Mouse (Mus musculus): ENCODE data around the gene Defa17.
"Not testable (repeated sequence)": the region's sequence is repeated elsewhere in the genome, so short reads cannot be mapped to it uniquely, and the experiment has no call there.

Defa17 gene

DNA sequence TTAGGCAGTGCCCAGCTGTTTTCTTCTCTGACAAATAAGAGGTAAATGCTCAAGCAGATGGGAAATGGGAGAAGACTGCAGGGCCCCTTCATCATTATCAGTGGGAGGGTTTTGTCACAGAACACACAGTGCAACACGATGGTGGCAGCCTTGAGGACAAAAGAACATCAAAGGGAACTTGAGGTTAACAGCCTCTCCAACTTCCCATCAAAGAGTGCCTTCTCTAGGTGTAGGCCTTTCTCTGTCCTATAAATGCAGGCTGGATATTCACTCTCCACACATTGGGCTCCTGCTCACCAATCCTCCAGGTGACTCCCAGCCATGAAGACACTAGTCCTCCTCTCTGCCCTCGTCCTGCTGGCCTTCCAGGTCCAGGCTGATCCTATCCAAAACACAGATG lies at the start of gene Defa17:
Gene Defa17, plus strand, starts transcription at position 301 of the 400 bp plus-strand sequence.
- not testable (repeated sequence) for DNase-seq

DNA sequence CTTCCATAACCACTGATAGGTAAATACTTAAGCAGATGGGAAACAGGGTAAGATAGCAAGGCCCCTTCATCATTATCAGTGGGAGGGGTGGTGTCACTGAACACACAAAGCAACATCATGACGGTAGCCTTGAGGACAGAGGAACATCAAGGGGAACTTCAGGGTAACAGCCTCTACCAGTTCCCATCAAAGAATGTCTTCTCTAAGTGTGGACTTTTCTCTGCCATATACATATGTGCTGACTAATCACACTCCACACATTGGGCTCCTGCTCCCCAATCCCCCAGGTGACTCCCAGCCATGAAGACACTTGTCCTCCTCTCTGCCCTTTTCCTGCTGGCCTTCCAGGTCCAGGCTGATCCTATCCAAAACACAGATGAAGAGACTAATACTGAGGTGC lies 37.7 kb upstream of the Defa17 start, which contains the start of gene Defa26:
Gene Defa26, plus strand, starts transcription at position 301 of the 400 bp plus-strand sequence.
- not testable (repeated sequence) for DNase-seq

DNA sequence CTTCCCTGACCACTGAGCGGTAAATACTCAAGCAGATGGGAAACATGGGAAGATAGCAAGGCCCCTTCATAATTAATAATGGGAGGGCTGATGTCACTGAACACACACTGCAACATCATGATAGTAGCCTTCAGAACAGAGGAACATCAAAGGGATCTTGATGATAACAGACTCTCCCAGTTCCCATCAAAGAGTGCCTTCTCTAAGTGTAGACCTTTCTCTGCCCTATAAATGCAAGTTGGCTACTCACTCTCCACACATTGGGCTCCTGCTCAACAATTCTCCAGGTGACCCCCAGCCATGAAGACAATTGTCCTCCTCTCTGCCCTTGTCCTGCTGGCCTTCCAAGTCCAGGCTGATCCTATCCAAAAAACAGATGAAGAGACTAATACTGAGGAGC lies 9.9 kb downstream of the Defa17 start, which contains the start of gene Defa34:
Gene Defa34, plus strand, starts transcription at position 301 of the 400 bp plus-strand sequence.
- DNase-seq: not testable (repeated sequence)

DNA sequence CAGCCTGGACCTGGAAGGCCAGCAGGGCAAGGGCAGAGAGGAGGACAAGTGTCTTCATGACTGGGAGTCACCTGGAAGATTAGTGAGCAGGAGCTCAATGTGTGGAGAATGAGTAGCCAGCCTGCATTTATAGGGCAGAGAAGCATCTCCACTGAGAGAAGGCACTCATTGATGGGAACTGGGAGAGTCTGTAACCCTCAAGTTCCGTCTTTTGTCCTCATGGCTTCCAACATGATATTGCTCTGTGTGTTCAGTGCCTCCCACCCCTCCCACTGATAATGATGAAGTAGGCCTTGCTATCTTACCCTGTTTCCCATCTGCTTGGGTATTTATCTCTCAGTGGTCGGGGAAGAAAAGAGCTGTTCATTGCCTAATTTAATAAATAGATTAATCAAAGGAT lies 48.0 kb downstream of the Defa17 start, which contains the start of gene AY761184:
Gene AY761184, minus strand, starts transcription at position 101 of the 400 bp plus-strand sequence.
- DNase-seq: not testable (repeated sequence)
